Comparison of ENCODE assay signal across 15 mouse cellular contexts in the genomic region with DNA sequence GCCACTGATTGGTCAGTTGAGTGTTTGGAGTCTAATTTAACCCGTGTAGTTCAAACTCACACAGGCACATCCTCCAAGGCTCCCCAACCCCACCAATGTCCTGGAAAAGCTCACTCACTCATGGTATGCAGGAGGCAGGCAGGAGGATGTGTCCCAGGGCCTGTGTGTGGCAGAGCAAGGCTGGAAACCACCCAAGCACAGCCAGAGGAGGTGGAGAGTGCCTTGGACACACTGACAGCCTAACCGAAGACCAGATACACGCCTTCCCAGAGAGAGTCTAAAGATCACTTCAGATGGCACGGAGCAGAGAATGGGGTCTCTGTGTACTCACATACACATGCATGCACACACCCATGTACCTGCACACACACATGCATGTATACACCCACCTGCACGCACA.
DNase-seq lines count a peak whose midpoint lies in the region; ATAC-seq and TF ChIP-seq lines count a peak whose summit lies in the region.
"Had no signal": no experiment of that assay in that cellular context is flagged by ENCODE, and none has a peak within 500 bp of the region (broad histone marks: within the 10 kb centered on the region; RNA-seq: fewer than 3 reads in every experiment).

No protein-coding gene starts in this region.

- no peaks in the 10 kb centered on the region for H3K9me3 ChIP-seq in intestine, embryonic 14.5 days (ENCODE audit: control insufficient read depth, low read length)
- no peaks in the 10 kb centered on the region for H3K9me3 ChIP-seq in intestine, postnatal 0 days (ENCODE audit: control insufficient read depth)
- no peaks in the 10 kb centered on the region for H3K9me3 ChIP-seq in lung, embryonic 16.5 days (ENCODE audit: control insufficient read depth, low read length)
- H3K9me3 ChIP-seq in kidney, embryonic 16.5 days (ENCODE audit: low read length), result no peaks in the 10 kb centered on the region
- no peaks in the 10 kb centered on the region for H3K9me3 ChIP-seq in stomach, embryonic 16.5 days (replicated peaks; ENCODE audit: control insufficient read depth, low read length)
- H3K9me3 ChIP-seq: embryonic facial prominence, embryonic 15.5 days; forebrain, embryonic 10.5 days; neural tube, embryonic 12.5 days had no signal

- no peak overlapping the region for H3K4me3 ChIP-seq in intestine, embryonic 14.5 days (ENCODE audit: low read depth, low read length)
- no peak overlapping the region for H3K4me3 ChIP-seq in intestine, postnatal 0 days (ENCODE audit: low read depth, low read length)
- no peak overlapping the region for H3K4me3 ChIP-seq in lung, embryonic 16.5 days (ENCODE audit: low read length)
- no peak overlapping the region for H3K4me3 ChIP-seq in kidney, embryonic 16.5 days (ENCODE audit: low read length)
- no peak overlapping the region for H3K4me3 ChIP-seq in stomach, embryonic 16.5 days (replicated peaks; ENCODE audit: low read length)
- H3K4me3 ChIP-seq: embryonic facial prominence, embryonic 15.5 days; forebrain, embryonic 10.5 days; left cerebral cortex, adult 2 months; neural tube, embryonic 12.5 days had no signal

- no peaks in the 10 kb centered on the region for H3K36me3 ChIP-seq in intestine, embryonic 14.5 days (ENCODE audit: control insufficient read depth, insufficient read depth, low read length)
- H3K36me3 ChIP-seq in intestine, postnatal 0 days (ENCODE audit: control insufficient read depth, insufficient read depth), result no peaks in the 10 kb centered on the region
- no peaks in the 10 kb centered on the region for H3K36me3 ChIP-seq in lung, embryonic 16.5 days (ENCODE audit: control insufficient read depth, insufficient read depth, low read length)
- no peaks in the 10 kb centered on the region for H3K36me3 ChIP-seq in kidney, embryonic 16.5 days (ENCODE audit: insufficient read depth, low read length)
- no peaks in the 10 kb centered on the region for H3K36me3 ChIP-seq in stomach, embryonic 16.5 days (ENCODE audit: control insufficient read depth, insufficient read depth, low read length)
- H3K36me3 ChIP-seq: embryonic facial prominence, embryonic 15.5 days; forebrain, embryonic 10.5 days; neural tube, embryonic 12.5 days had no signal

- no peak overlapping the region; the same call in 1 of the 2 replicates for H3K27ac ChIP-seq in intestine, embryonic 14.5 days (ENCODE audit: low read depth)
- no peak overlapping the region for H3K27ac ChIP-seq in intestine, postnatal 0 days (ENCODE audit: low read depth, low read length)
- H3K27ac ChIP-seq in lung, embryonic 16.5 days (ENCODE audit: low read length), result no peak overlapping the region
- H3K27ac ChIP-seq in kidney, embryonic 16.5 days (ENCODE audit: low read length), result no peak overlapping the region
- H3K27ac ChIP-seq in stomach, embryonic 16.5 days (ENCODE audit: low read length), result peak overlapping the region; percentile 18
- H3K27ac ChIP-seq: embryonic facial prominence, embryonic 15.5 days; left cerebral cortex, adult 2 months; neural tube, embryonic 12.5 days had no signal

- H3K4me2 ChIP-seq in intestine, embryonic 14.5 days (ENCODE audit: low read length), result no peak overlapping the region
- no peak overlapping the region for H3K4me2 ChIP-seq in intestine, postnatal 0 days (replicated peaks; ENCODE audit: low read depth)
- H3K4me2 ChIP-seq in lung, embryonic 16.5 days (ENCODE audit: low read depth, low read length), result no peak overlapping the region
- no peak overlapping the region for H3K4me2 ChIP-seq in kidney, embryonic 16.5 days (replicated peaks; ENCODE audit: low read depth, low read length)
- H3K4me2 ChIP-seq in stomach, embryonic 16.5 days (ENCODE audit: low read depth, low read length), result no peak overlapping the region
- H3K4me2 ChIP-seq: embryonic facial prominence, embryonic 15.5 days; neural tube, embryonic 12.5 days had no signal

- TF ChIP-seq CTCF in intestine, postnatal 0 days (IDR thresholded peaks at IDR 0.05; ENCODE audit: low read depth), result no peak

- ATAC-seq in intestine, embryonic 14.5 days (replicated peaks; ENCODE audit: low FRiP score, low TSS enrichment, low read depth), result 0 out of 2 replicates have a peak, but pooled peaks have one; percentile 21
- no peak for ATAC-seq in intestine, postnatal 0 days
- ATAC-seq in lung, embryonic 16.5 days (ENCODE audit: low read depth), result peak; percentile 16; the same call in 1 of the 2 replicates
- ATAC-seq in kidney, embryonic 16.5 days (ENCODE audit: low FRiP score, low TSS enrichment), result peak; percentile 55
- 0 out of 2 replicates have a peak, but pooled peaks have one; percentile 4 for ATAC-seq in stomach, embryonic 16.5 days (ENCODE audit: insufficient read depth, low FRiP score)
- ATAC-seq in erythroblast, adult 5-6 weeks (replicated peaks; ENCODE audit: low FRiP score, poor library complexity, severe bottlenecking), result no peak
- ATAC-seq: forebrain, postnatal 0 days had no signal

- H3K27me3 ChIP-seq in intestine, embryonic 14.5 days (replicated peaks; ENCODE audit: control insufficient read depth, insufficient read depth, low read length), result no peaks in the 10 kb centered on the region
- peaks cover 7% of the 10 kb centered on the region; the same call in 1 of the 2 replicates for H3K27me3 ChIP-seq in intestine, postnatal 0 days (replicated peaks; ENCODE audit: control insufficient read depth, insufficient read depth, low read length)
- no peaks in the 10 kb centered on the region; the same call in 1 of the 2 replicates for H3K27me3 ChIP-seq in lung, embryonic 16.5 days (ENCODE audit: control insufficient read depth, insufficient read depth, low read depth, low read length)
- H3K27me3 ChIP-seq in kidney, embryonic 16.5 days (ENCODE audit: insufficient read depth, low read length), result peaks cover 7% of the 10 kb centered on the region; the same call in 1 of the 2 replicates
- no peaks in the 10 kb centered on the region for H3K27me3 ChIP-seq in stomach, embryonic 16.5 days (ENCODE audit: control insufficient read depth, insufficient read depth, low read length)
- H3K27me3 ChIP-seq: neural tube, embryonic 12.5 days had no signal

- H3K4me1 ChIP-seq in intestine, embryonic 14.5 days (replicated peaks; ENCODE audit: control insufficient read depth, insufficient read depth, low read length), result peaks cover 15% of the 10 kb centered on the region
- no peaks in the 10 kb centered on the region for H3K4me1 ChIP-seq in intestine, postnatal 0 days (replicated peaks; ENCODE audit: control insufficient read depth, insufficient read depth, low read length)
- peaks cover 8% of the 10 kb centered on the region for H3K4me1 ChIP-seq in lung, embryonic 16.5 days (replicated peaks; ENCODE audit: control insufficient read depth, insufficient read depth, low read length)
- H3K4me1 ChIP-seq in kidney, embryonic 16.5 days (ENCODE audit: insufficient read depth, low read length), result peaks cover 6% of the 10 kb centered on the region
- peaks cover 17% of the 10 kb centered on the region for H3K4me1 ChIP-seq in stomach, embryonic 16.5 days (ENCODE audit: control insufficient read depth, insufficient read depth, low read length)

- 37% methylated on average over 5 of the region's 5 CpGs for WGBS in intestine, embryonic 14.5 days
- 31% methylated on average over 5 of the region's 5 CpGs for WGBS in intestine, postnatal 0 days
- WGBS in lung, embryonic 16.5 days, result 48% methylated on average over 5 of the region's 5 CpGs
- WGBS in kidney, embryonic 16.5 days, result 50% methylated on average over 5 of the region's 5 CpGs
- WGBS in stomach, embryonic 16.5 days, result 42% methylated on average over 5 of the region's 5 CpGs

- H3K9ac ChIP-seq in intestine, embryonic 14.5 days (ENCODE audit: low read length), result no peak overlapping the region
- no peak overlapping the region for H3K9ac ChIP-seq in intestine, postnatal 0 days (ENCODE audit: low read depth, low read length)
- H3K9ac ChIP-seq in lung, embryonic 16.5 days (ENCODE audit: low read length), result no peak overlapping the region
- H3K9ac ChIP-seq in kidney, embryonic 16.5 days (replicated peaks; ENCODE audit: low read length), result no peak overlapping the region
- no peak overlapping the region; the same call in 1 of the 2 replicates for H3K9ac ChIP-seq in stomach, embryonic 16.5 days (ENCODE audit: low read length)
- H3K9ac ChIP-seq: embryonic facial prominence, embryonic 15.5 days; forebrain, postnatal 0 days; neural tube, embryonic 12.5 days had no signal

- no peak for DNase-seq in intestine, embryonic 14.5 days (ENCODE audit: low spot score)
- DNase-seq in lung, postnatal 25 days (ENCODE audit: low spot score), result no peak
- DNase-seq: cerebellum, adult 11-12 months; forebrain, postnatal 0 days; right cerebral cortex, postnatal 4 days; thymus, postnatal 25 days had no signal

Comparison
In these comparisons a context has a peak if more than half of its experiments do, and no peak if none do; other contexts are left out.
1. ATAC-seq: peak in intestine, embryonic 14.5 days (single experiment), lung, embryonic 16.5 days (single experiment), kidney, embryonic 16.5 days (single experiment) and stomach, embryonic 16.5 days (single experiment); none in intestine, postnatal 0 days (single experiment) and erythroblast, adult 5-6 weeks (single experiment).